Mouse (Mus musculus) 3T3-L1 (cell line): ENCODE measurements around the gene Atp5mpl.

Experiments used
- DNase-seq: peaks from one replicate; pipeline ENCODE4 v3.0.0-alpha.2; 2015; ENCODE audit warnings: low read depth, low spot score

Atp5mpl gene

DNA sequence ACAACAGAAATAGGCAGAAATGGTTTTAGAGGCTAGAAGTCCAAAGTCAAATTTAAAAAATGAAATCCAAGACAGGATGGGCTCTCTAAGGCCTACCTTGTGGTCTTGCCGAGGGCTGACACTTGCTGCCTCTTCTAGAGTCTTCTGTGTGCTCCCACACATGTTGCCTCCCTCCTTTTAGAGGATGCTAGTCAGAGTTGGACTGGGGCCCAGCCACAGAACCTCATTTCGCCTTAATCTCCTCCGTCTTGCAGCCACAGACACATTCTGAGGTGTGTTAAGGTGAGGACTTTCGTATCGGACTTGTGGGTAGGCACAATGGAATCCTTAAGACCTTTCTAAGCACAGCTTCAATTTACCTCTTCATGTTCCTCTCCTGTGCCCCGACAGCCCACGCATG lies 54.0 kb downstream of the Atp5mpl start:
- no peak for DNase-seq

DNA sequence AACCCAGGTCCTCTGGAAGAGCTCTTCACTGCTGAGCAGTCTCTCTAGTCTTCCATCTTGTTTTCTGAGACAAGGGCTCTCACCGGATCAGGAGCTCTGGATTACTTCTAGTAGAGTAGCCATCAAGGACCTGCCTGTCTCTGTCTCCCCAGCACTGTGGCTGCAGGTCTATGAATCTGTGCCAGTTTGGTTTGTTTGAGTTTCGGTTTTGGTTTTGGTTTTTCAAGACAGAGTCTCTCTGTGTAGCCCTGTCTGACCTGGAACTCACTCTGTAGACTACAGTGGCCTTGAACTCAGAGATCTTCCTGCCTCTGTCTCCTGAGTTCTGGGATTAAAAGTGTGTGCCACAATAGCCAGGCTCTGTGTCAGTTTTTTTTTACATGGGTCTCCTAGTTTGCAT lies 55.0 kb downstream of the Atp5mpl start:
- no peak for DNase-seq
